Mouse (Mus musculus) C2C12 (cell line): ENCODE measurements around the gene Edf1. TPM values are rescaled to one million over a fixed set of nuclear protein-coding genes. Genes with fewer than 3 reads are reported as not detected.
A peak's percentile ranks its signal among the peaks of the same experiment; 100 is the strongest.

ENCODE experiments used
- H3K27me3 ChIP-seq: one replicate; pipeline ENCODE4 v1.6.1; 2011; ENCODE audit not compliant: control insufficient read depth, insufficient read depth, insufficient read length
- H3K36me3 ChIP-seq: one replicate; pipeline ENCODE4 v1.6.1; 2011; ENCODE audit not compliant: control insufficient read depth, insufficient read depth
- H3K4me3 ChIP-seq: one replicate; pipeline ENCODE4 v1.5.1; 2011; ENCODE audit warnings: mild to moderate bottlenecking, control low read depth; ENCODE audit not compliant: poor library complexity, insufficient read depth, severe bottlenecking
- H3K79me2 ChIP-seq: one replicate; pipeline ENCODE4 v1.6.1; 2011; ENCODE audit not compliant: control insufficient read depth, insufficient read depth
- H3K79me3 ChIP-seq: one replicate; pipeline ENCODE4 v1.6.1; 2011; ENCODE audit warnings: low read depth, control low read depth
- H3ac ChIP-seq: one replicate; pipeline ENCODE3; 2011; ENCODE audit warnings: low read depth; ENCODE audit not compliant: control insufficient read depth, insufficient read length
- CEBPB ChIP-seq: IDR thresholded peaks from one replicate; pipeline ENCODE4 v1.6.1; 2011; ENCODE audit warnings: low read depth, mild to moderate bottlenecking, control low read depth, moderate library complexity
- CTCF ChIP-seq: IDR thresholded peaks from one replicate; pipeline ENCODE4 v1.5.1; 2011; ENCODE audit not compliant: control insufficient read depth, insufficient read depth, insufficient read length
- FOSL1 ChIP-seq: IDR thresholded peaks from one replicate; pipeline ENCODE4 v1.8.0; 2011; ENCODE audit warnings: mild to moderate bottlenecking, low read length; ENCODE audit not compliant: poor library complexity, insufficient read depth, severe bottlenecking
- MAX ChIP-seq: IDR thresholded peaks from one replicate; pipeline ENCODE4 v1.6.1; 2011; ENCODE audit warnings: mild to moderate bottlenecking, control low read depth
- MYOD1 ChIP-seq: IDR thresholded peaks from one replicate; pipeline ENCODE4 v1.6.1; 2011; ENCODE audit warnings: low read depth; ENCODE audit not compliant: control insufficient read depth, insufficient read length
- MYOG ChIP-seq: IDR thresholded peaks from one replicate; pipeline ENCODE4 v1.6.1; 2011; ENCODE audit not compliant: control insufficient read depth, insufficient read length; ENCODE audit errors: extremely low read depth
- USF1 ChIP-seq: IDR thresholded peaks from one replicate; pipeline ENCODE4 v1.6.1; 2011; ENCODE audit warnings: low read depth, mild to moderate bottlenecking, control low read depth, moderate library complexity
- polyA plus RNA-seq: library from polyadenylated mRNA; unstranded; fragments of >200 nt; fragmentation: generic; extraction: Trizol; gene quantifications from one replicate; pipeline ENCODE4 v1.2.1, GENCODE M21; 2012; ENCODE audit warnings: missing spikeins

Gene Edf1
- polyA plus RNA-seq, 1 experiment: 340 TPM

DNA sequence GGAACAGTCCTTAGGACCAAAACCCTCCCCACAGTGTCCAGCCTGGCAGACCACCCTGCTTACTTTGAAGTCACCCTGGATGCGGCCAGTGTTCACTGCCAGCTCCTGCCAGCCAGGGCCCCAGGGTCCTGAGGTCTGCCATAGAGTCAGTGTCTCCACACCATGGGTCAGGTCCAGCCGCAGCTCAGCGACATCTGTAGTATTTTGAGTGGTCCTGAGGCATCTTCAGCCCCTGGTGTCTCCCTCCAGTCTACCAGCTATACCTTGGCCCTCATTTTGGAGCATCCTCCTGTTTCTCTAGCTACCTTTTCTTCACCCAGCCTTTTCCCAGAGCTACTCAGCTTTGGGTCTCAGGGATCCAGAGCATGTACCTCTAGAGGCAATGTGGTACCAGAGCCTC is 11.7 kb downstream of the Edf1 start:
- peaks cover 19% of the 10 kb centered on the region for H3K79me2 ChIP-seq
- peaks cover 3% of the 10 kb centered on the region for H3K79me3 ChIP-seq
- no peak overlapping the region for H3ac ChIP-seq
- TF ChIP-seq CEBPB (no peak), USF1 (no peak), MAX (no peak), MYOG (no peak), MYOD1 (no peak), CTCF (no peak), FOSL1 (no peak)
- H3K27me3 ChIP-seq: no peaks in the 10 kb centered on the region
- H3K36me3 ChIP-seq: peaks cover 18% of the 10 kb centered on the region
- no peak overlapping the region for H3K4me3 ChIP-seq

DNA sequence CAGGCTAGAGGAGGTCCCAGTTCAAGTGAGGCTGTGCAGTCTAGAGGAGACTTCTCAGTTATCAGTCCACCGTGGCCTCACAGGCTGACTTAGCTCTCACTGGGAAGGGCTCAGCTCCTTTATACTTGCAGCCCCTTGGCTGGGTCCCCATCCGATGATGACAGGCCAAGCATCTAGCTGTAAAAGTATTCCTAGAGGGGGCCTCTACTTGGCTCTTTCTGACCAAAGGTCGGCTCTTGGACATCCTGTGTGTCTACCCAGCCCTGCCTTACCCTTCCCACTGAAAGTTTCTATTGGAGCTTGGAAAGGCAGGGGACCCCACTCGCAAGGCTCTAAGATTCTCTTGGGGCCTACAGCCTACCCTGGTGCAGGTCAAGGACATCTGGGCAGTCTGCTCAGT is 13.6 kb downstream of the Edf1 start:
- peaks cover 6% of the 10 kb centered on the region for H3K36me3 ChIP-seq
- peaks cover 3% of the 10 kb centered on the region for H3K79me3 ChIP-seq
- no peak overlapping the region for H3ac ChIP-seq
- no peaks in the 10 kb centered on the region for H3K27me3 ChIP-seq
- peaks cover 20% of the 10 kb centered on the region for H3K79me2 ChIP-seq
- H3K4me3 ChIP-seq: no peak overlapping the region
- no peak for TF ChIP-seq CEBPB
- TF ChIP-seq MYOG: no peak
- no peak for TF ChIP-seq USF1
- no peak for TF ChIP-seq MYOD1
- no peak for TF ChIP-seq CTCF
- no peak for TF ChIP-seq MAX
- no peak for TF ChIP-seq FOSL1

DNA sequence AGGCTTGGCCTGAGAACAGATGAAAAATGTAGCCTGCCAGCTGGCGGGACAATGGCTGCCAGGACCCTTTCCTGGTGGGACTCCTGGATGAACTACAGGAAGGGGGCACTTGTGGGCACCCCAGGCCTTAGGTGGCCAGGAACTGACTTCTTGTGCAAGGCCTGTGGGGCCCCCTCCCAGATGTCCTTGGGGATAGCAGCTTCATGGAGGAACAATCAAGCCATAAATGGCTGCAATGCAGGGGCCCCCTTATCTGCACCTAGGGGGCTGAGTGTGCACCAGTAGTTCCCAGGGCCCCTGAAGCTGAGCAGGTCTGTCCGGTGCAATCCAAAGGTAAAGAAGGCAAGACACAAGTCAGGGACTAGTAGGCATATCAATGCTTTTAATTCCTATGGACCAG is 15.4 kb downstream of the Edf1 start:
- Histone ChIP-seq H3K36me3 (peaks cover 6% of the 10 kb centered on the region), H3K79me2 (peaks cover 20% of the 10 kb centered on the region), H3K4me3 (no peak overlapping the region), H3K79me3 (peaks cover 3% of the 10 kb centered on the region), H3K27me3 (no peaks in the 10 kb centered on the region), H3ac (no peak overlapping the region)
- no peak for TF ChIP-seq FOSL1
- no peak for TF ChIP-seq USF1
- TF ChIP-seq MAX: no peak
- no peak for TF ChIP-seq CEBPB

- Histone ChIP-seq H3ac (peak overlapping the region; percentile 72), H3K79me2 (peaks cover 20% of the 10 kb centered on the region)
- TF ChIP-seq CTCF (no peak), USF1 (no peak), MYOG (no peak), MAX (no peak), MYOD1 (no peak), FOSL1 (no peak), CEBPB (no peak)
Observed at GRCm38 (mm10) chr2:25574136-25574535, 16.5 kb downstream of the Edf1 start.

GRCm38 (mm10) chr2:25574579-25575431 is 17.2 kb downstream of the Edf1 start, which contains the start of the genes Mamdc4 and Phpt1:
TSS of gene Mamdc4 (minus strand) at chr2:25574845.
TSS of gene Phpt1 (minus strand) at chr2:25575224.
- H3K36me3 ChIP-seq: peaks cover 6% of the 10 kb centered on the region
- H3K27me3 ChIP-seq: no peaks in the 10 kb centered on the region
- peak within 1 kb of the TSS; percentile 49 for H3K4me3 ChIP-seq
- H3K79me3 ChIP-seq: peaks cover 3% of the 10 kb centered on the region
- peaks cover 20% of the 10 kb centered on the region for H3K79me2 ChIP-seq
- TF ChIP-seq CTCF (no peak), FOSL1 (no peak), MYOD1 (no peak), MAX (peak; percentile 11), USF1 (no peak)
- peak within 1 kb of the TSS; percentile 72 for H3ac ChIP-seq

More at GRCm38 (mm10) chr2:25574136-25574535, 16.5 kb downstream of the Edf1 start:
- H3K79me3 ChIP-seq: peaks cover 3% of the 10 kb centered on the region
- H3K36me3 ChIP-seq: peaks cover 6% of the 10 kb centered on the region
- H3K4me3 ChIP-seq: peak overlapping the region; percentile 49
- no peaks in the 10 kb centered on the region for H3K27me3 ChIP-seq

DNA sequence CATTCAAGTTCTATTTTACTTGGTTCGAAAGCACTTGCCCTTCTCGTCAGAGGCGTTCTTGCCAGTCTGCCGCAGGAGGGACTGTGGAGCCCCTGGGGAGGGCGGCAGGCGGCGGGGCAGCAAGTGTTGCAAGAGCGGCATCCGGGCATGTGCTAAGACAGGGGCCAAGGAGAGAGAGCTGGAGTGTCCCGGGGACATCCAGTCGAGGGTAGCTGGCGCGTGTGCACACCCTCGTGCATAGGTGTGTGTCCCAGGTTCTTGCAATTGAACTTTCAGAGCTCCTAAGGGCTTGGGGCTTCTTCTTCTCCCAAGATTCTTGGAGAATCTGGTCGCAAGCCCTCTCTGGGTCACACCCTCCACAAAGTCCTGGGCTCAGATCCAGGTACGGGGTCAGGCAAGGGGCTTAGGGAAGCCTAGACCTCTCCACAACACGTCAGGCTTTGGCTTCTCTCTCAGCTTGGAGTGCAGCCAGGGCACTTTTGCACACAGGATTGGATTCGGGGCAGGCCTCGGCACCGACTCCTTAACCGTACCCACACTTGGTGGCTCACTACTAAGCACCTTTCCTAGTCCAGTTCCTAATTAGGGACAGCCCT is 17.9 kb downstream of the Edf1 start:
- peak overlapping the region; percentile 41 for H3ac ChIP-seq
- H3K36me3 ChIP-seq: peaks cover 6% of the 10 kb centered on the region
- H3K79me2 ChIP-seq: peaks cover 20% of the 10 kb centered on the region
- no peaks in the 10 kb centered on the region for H3K27me3 ChIP-seq
- no peak for TF ChIP-seq MYOG
- no peak for TF ChIP-seq MAX
- no peak for TF ChIP-seq CEBPB
- TF ChIP-seq FOSL1: no peak
- no peak for TF ChIP-seq USF1
- peaks cover 3% of the 10 kb centered on the region for H3K79me3 ChIP-seq
- H3K4me3 ChIP-seq: peak overlapping the region; percentile 49
